Mouse (Mus musculus) kidney, adult 18-20 months (tissue): Measurements from ENCODE around the gene Zmym4.

Source experiments
- DNase-seq: peaks from one replicate; pipeline ENCODE4 v3.0.0; 2021

Zmym4 gene

GRCm38 (mm10) chr4:126927701-126928100, 40.2 kb downstream of the Zmym4 start:
- DNase-seq: no peak

DNA sequence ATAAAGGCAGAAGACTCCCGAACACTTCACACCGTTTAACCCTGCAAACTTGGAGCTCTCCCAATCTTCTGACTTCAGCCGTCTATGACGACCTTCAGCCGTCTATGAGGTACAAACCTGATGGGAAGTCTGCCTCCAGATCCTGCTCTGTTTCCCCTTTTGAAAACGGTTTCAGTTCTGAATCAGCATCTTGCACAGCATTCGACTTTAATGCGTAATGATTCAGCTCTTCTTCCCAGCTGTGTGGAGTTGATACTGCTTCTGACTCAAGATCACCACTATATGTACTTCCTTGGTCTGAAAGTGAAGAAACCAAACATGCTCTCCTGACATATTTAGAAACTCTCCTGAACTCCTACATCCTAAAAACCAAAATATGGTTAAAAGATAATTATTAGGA, 78.1 kb downstream of the Zmym4 start:
- no peak for DNase-seq

DNA sequence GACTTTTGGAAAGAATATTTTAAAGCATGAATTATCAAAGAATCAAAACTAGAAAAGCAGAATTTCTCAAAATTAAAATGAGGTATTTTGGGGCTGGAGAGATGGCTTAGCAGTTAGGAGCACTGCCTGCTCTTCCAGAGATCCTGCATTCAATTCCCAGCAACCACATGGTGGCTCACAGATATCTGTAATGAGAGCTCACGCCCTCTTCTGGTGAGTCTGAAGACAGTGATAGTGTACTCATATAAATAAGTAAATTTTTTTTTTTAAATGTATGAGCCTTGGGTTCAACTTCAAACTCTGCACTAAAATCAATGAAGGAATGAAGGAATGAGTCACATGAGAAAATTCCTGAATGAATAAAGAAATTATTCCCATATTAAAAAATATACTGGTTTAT, 82.0 kb downstream of the Zmym4 start:
- DNase-seq: no peak

GRCm38 (mm10) chr4:126883602-126884001, 84.3 kb downstream of the Zmym4 start:
- DNase-seq: no peak

DNA sequence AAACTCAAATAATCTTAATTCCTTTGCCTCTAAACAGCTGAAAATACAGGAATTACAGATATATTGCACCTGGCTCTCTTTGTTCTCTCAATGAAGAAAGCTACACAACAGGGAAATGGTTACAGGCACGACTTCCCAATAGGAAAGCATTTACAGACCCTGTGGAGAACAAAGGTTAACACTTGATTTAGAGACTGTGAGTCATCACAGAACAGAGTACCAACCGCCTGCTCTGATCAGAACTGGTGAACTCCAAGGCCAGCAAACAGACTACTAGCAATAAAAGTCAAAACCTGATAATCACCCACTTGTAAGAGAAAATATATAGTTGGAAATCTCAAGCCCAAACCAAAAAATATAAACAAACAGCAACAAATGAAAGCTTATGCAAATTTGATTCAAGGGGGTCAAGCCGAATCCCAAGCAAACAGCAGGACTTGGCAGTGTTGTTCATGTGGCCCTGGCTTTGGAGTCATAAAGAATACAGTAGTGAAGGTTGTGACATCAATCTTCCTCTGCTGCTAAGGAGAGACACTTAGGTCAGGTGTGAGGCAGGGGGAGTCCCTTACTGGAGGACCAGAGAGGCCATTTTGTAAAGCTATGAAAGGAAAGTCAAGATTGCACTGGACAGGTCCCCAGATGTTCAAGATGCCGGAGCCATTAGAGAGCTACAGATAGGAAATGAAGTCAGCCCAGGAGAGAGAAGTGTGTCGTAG, 88.2 kb downstream of the Zmym4 start:
- no peak for DNase-seq

- no peak for DNase-seq
These were observed 95.2 kb downstream of the Zmym4 start for GRCm38 (mm10) chr4:126872717-126873116.

DNA sequence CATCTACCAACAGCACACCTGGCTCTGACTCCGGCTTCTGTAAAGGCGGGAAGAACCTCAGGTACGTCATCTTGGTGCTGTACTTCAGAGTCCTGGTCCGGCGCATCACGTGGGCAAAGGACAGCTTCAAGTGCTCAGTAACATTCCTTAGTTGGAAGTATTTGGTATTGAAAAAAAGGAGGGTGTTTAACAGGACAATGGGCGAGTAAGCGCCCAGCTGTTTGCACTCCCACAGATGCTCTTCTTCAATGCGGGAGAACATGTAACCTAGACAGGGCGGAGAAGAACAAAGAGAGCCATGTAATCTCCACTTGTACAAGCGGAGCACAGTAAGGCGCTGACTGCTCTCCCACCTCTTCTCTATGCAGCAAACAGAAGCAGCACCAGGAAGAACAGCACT, 99.2 kb downstream of the Zmym4 start:
- DNase-seq: no peak

GRCm38 (mm10) chr4:126861514-126862266, 106.2 kb downstream of the Zmym4 start:
- no peak for DNase-seq

DNA sequence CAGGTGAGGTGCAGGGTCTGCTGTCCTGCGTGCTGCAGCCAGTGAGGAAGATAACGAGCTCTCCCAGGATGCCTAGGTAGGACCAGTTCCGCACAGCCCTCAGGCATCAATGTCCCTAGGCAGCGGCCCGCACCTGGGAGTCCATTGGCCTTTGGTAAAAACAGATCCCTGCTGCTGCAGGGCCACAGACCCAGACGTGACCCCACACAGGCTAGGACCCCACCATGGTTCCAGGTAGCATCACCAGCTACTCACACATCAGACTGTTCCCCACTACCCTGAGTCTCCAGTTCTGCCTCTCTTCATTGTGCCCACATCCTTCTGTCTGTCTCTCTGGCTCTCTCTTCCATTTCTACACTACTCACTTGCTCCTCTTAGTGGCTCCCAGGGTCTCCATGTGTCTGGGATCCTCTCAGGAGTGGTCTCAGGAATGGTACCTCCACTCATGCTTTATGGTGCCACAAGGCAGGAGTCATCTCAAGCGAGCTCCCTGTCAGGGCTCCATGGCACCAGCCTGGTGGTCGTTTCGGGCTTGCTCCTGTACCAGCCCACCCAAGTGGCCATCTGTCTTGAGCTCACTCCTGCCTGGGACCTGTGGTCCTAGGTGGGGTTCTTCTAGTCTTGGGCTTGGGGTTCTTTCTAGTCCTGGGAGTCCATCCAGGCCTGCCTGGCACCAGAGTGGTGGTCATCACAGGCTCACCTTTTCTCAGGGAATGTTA, 107.5 kb downstream of the Zmym4 start:
- no peak for DNase-seq

GRCm38 (mm10) chr4:126852971-126853370, 115.0 kb downstream of the Zmym4 start:
- no peak for DNase-seq

DNA sequence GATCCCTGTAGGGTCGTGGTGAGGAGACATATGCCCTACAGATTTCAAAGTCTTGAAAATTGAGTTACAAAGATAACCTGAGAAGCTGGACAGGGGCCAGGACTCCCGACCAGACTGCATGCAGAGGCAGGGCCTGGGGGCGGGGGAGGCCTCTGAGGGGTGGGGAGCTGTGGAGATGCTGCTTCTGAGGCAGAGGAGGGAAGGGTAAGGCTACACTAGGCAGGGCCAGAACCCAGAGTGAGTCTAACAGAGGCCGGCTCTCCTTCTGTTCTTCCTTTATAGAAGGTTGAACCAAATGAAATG, 117.2 kb downstream of the Zmym4 start:
- DNase-seq: no peak

DNA sequence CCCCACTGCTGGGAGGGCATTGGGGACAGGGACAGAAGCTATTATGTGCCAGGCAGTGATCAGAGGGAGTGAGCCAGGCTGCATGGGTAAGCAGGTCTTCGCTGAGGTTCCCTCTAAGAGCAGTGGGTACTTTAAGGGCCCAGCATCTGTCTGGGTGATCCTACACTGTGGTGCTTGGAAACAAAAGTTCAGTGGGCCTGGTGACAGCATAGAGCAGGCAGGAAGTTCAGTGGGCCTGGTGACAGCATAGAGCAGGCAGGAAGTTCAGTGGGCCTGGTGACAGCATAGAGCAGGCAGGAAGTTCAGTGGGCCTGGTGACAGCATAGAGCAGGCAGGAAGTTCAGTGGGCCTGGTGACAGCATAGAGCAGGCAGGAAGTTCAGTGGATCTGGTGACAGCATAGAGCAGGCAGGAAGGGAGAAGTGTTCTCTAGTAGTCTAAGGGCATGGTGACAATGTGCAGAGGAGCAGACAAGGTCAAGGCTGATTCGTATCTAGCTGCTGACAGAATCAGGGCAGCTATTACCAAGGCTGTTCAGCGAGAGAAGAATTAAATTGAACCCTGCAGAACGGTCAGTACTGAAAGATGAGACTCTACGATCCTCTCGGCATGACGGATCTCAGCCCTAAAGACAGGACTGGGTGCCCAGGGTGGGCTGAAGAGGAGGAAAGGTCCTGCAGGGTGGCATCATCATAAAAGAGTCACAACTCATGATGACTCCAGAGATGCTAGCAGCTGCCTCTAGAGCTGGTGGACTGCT, 117.7 kb downstream of the Zmym4 start:
- no peak for DNase-seq

DNA sequence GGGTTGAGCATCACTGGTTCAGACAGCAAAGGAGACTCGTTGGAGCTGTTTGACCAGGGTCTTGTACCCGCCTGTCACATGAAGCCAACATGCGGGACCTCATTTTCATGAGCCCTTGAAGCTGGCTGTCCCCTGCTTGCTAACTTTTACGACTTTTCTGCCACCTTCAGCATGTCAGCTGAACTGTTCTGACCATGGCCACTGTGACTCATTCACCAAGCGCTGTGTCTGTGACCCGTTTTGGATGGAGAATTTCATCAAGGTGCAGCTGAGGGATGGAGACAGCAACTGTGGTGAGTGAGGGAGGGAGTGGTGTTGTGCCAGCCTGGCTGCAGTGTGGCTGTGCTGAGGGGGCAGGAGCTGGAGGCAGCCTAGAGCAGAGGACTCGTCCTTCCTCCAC, 121.0 kb downstream of the Zmym4 start:
- no peak for DNase-seq

- no peak for DNase-seq
These were observed 122.3 kb downstream of the Zmym4 start for GRCm38 (mm10) chr4:126845664-126846063.

- DNase-seq: no peak
These were observed 125.0 kb downstream of the Zmym4 start for GRCm38 (mm10) chr4:126842911-126843310.

DNA sequence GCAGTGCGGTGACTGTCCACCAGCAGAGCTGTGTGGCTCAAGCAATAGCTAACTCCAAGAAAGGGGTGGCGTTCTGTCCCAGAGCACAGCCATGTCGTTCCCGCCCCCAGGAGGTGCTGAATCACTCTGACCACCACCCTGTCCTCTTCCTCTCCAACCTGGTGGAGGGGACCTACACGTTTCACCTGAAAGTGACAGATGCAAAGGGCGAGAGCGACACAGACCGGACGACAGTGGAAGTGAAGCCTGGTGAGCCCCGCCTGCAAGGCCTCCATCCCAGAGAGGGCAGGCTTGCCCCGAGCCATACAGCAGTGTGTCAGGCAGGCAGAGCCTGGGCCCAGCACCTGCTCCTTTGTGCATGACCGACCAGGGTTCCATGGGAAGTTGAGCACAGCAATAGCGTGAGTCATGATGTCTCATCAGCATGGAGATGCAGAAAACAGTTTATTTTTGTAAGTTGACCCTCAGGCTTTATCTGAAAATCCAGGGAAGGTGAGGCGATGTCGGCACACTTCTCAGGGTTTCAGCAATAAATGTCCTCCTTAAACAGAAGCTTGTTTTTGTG, 126.9 kb downstream of the Zmym4 start:
- DNase-seq: no peak

DNA sequence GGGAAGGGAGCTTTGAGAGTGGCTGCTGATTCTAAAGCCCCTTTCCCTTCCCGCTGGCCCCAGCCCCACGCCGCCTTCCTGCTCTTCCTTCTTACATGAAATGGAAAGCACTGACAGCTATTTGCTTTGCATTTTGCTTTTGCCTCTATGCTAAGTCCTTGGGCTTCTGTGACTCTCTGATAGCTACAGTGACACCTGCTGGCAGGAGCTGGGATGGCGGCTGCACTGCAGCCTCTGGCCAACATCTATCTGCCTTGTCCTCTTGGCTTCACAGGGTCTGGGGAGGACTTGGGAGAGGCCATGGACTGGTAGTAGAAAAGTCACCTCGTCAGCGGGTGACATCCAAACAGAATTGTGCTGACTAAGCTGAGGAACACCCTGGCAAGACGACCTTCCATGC, 128.1 kb downstream of the Zmym4 start:
- peak; percentile 86 for DNase-seq

GRCm38 (mm10) chr4:126838799-126839198, 129.1 kb downstream of the Zmym4 start:
- DNase-seq: no peak

- no peak for DNase-seq
These were observed 136.8 kb downstream of the Zmym4 start for GRCm38 (mm10) chr4:126831122-126831521.

DNA sequence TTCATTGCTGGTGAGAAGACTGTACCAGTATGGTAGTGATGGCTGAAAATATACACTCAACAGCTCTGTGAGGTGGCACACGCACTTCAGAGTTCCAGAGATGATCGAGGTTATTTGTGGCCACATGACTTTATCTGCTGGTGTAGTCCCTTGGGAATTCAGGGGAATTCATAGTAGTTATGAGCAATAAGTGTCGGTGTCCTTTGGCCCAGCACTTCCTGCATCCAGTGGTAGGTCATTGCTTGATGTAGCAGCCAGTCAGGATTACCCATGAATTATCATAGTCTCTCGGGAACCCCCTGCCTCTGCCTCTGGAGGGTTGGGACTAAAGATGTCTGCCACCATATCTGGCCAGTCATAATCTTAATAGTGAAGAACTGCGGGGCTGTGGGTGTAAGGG, 144.0 kb downstream of the Zmym4 start:
- no peak for DNase-seq

DNA sequence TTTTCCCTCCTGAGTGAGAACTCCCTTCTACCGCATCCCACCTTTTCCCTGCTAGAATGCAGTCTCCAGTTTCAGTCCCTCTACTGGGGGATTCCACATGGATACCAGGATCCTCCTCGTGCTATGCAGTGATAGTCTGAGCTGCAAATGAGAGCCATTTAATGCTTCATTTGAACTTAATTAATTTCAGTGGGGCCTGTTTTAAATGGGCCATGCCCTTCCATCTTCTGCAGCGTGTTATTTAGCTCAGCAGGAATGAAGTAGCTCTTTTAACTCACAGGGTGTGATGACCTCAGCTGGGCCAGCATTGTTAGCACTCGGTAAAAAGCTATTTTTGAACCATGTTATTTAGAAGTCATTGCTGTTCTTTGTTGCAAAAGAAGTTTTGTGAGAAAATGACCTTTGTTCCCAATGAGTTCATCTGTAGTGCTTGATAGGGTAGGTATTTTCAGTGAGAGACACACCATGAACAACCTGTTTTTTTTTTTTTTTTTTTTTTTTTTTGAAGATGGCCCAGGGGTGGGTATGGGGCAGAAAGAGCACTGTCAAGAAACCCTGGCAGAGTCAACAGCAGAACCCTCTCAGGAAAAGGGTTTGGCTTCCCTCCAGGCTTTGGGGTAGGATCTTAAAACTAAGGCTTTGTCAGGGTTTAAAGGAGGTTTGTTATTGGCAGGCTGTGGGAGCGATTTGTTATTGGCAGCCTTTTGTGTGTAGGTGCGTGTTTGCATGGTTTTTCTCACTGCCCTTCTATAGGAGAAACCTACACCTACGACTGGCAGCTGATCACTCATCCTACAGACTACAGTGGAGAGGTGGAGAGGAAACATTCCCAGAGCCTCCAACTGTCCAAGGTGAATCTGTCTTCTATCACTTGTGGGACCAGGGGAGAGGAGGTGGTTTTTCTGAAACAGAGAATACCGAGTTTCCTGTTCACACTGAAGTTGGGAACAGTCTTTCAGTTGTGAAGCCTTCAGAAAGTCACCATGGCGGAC, 144.7 kb downstream of the Zmym4 start:
- DNase-seq: no peak

- DNase-seq: no peak
These were observed 153.1 kb downstream of the Zmym4 start for GRCm38 (mm10) chr4:126814854-126815253.
